Mouse (Mus musculus) left cerebral cortex, postnatal 4 days (tissue): ENCODE results near the gene Dtd1. TPM values are rescaled to one million over a fixed set of nuclear protein-coding genes. Genes with fewer than 3 reads are reported as not detected.
A peak's percentile ranks its signal among the peaks of the same experiment; 100 is the strongest.

Source experiments
- DNase-seq: peaks from one replicate; pipeline ENCODE4 v3.0.0-alpha.2; 2022
- intact Hi-C: fragments of 180-260 bp; cut with DNase I; formaldehyde crosslinking; loops from one replicate; pipeline ENCODE4 v1.15.1; 2025
- total RNA-seq, 2 experiments: library from RNA; stranded (reverse); gene quantifications; 2 replicates each; pipeline ENCODE4 v1.2.3; 2021

Dtd1 gene
- total RNA-seq, 2 experiments from 2014 or later: 54.6 to 55.7 TPM

GRCm38 (mm10) chr2:144760666-144761065 lies 161.0 kb downstream of the Dtd1 start:
- intact Hi-C loops: no loop called here
- no peak for DNase-seq

- no peak for DNase-seq
- intact Hi-C loops: no loop called here
Measured at GRCm38 (mm10) chr2:144763706-144764105, 164.0 kb downstream of the Dtd1 start.

GRCm38 (mm10) chr2:144764116-144764788 lies 164.6 kb downstream of the Dtd1 start:
- no peak for DNase-seq
- intact Hi-C loops: no loop called here

- intact Hi-C loops: no loop called here
- DNase-seq: no peak
Measured at GRCm38 (mm10) chr2:144765219-144765618, 165.5 kb downstream of the Dtd1 start.

- DNase-seq: no peak
- intact Hi-C loops: no loop called here
Measured at GRCm38 (mm10) chr2:144768375-144769117, 168.8 kb downstream of the Dtd1 start.

GRCm38 (mm10) chr2:144769118-144769496 lies 169.4 kb downstream of the Dtd1 start:
- intact Hi-C loops: no loop called here
- DNase-seq: no peak

- intact Hi-C loops: no loop called here
- no peak for DNase-seq
Measured at GRCm38 (mm10) chr2:144769556-144769955, 169.9 kb downstream of the Dtd1 start.

- intact Hi-C loops: no loop called here
- DNase-seq: no peak
Measured at GRCm38 (mm10) chr2:144770452-144770941, 170.8 kb downstream of the Dtd1 start.

- DNase-seq: no peak
- intact Hi-C loops: no loop called here
Measured at GRCm38 (mm10) chr2:144771841-144772240, 172.1 kb downstream of the Dtd1 start.

GRCm38 (mm10) chr2:144774636-144775160 lies 175.0 kb downstream of the Dtd1 start:
- intact Hi-C loops: no loop called here
- no peak for DNase-seq

GRCm38 (mm10) chr2:144775626-144776025 lies 175.9 kb downstream of the Dtd1 start:
- DNase-seq: no peak
- intact Hi-C loops: no loop called here

GRCm38 (mm10) chr2:144779263-144779662 lies 179.6 kb downstream of the Dtd1 start:
- no peak for DNase-seq
- intact Hi-C loops: no loop called here

- intact Hi-C loops: no loop called here
- DNase-seq: no peak
Measured at GRCm38 (mm10) chr2:144780731-144781130, 181.0 kb downstream of the Dtd1 start.

GRCm38 (mm10) chr2:144781871-144782270 lies 182.2 kb downstream of the Dtd1 start:
- no peak for DNase-seq
- intact Hi-C loops: no loop called here

- DNase-seq: no peak
- intact Hi-C loops: no loop called here
Measured at GRCm38 (mm10) chr2:144782481-144782880, 182.8 kb downstream of the Dtd1 start.

- DNase-seq: peak; percentile 3
- intact Hi-C loops: no loop called here
Measured at GRCm38 (mm10) chr2:144783190-144783589, 183.5 kb downstream of the Dtd1 start.

- intact Hi-C loops: no loop called here
- DNase-seq: no peak
Measured at GRCm38 (mm10) chr2:144783831-144784230, 184.1 kb downstream of the Dtd1 start.

- intact Hi-C loops: no loop called here
- no peak for DNase-seq
Measured at GRCm38 (mm10) chr2:144791671-144792294, 192.1 kb downstream of the Dtd1 start.

GRCm38 (mm10) chr2:144797515-144797914 lies 197.8 kb downstream of the Dtd1 start:
- no peak for DNase-seq
- intact Hi-C loops: no loop called here

- DNase-seq: no peak
- intact Hi-C loops: no loop called here
Measured at GRCm38 (mm10) chr2:144807766-144808754, 208.4 kb downstream of the Dtd1 start.
